Mouse (Mus musculus) neural tube, embryonic 15.5 days (tissue): ENCODE data around the gene Kbtbd2. TPM values are rescaled to one million over a fixed set of nuclear protein-coding genes. Genes with fewer than 3 reads are reported as not detected.

Experiments used
- polyA plus RNA-seq: library from polyadenylated mRNA; unstranded; fragments of >200 nt; fragmentation: Nextera tagmentation; extraction: Ambion mirVana; gene quantifications from 2 replicates; pipeline ENCODE4 v1.2.1, GENCODE M21; 2015

The Kbtbd2 gene
- polyA plus RNA-seq, 1 experiment from 2014 or later: 28.9 TPM

Other genes starting within 250 kb of the Kbtbd2 start
- 6.4 and 8.3 TPM in 2 replicates for gene Pde1c, start 228.7 kb downstream of the Kbtbd2 start, polyA plus RNA-seq
- 85.7 and 86.6 TPM in 2 replicates for gene Lsm5, start 93.1 kb downstream of the Kbtbd2 start, polyA plus RNA-seq
- gene Avl9, start 82.9 kb downstream of the Kbtbd2 start, polyA plus RNA-seq: 20.2 and 22.5 TPM in 2 replicates
- gene Fkbp9, start 34.2 kb upstream of the Kbtbd2 start, polyA plus RNA-seq: 44.6 and 53.1 TPM in 2 replicates
- gene Nt5c3, start 126.1 kb upstream of the Kbtbd2 start, polyA plus RNA-seq: 137 and 152 TPM in 2 replicates
- gene Vmn1r4, start 126.2 kb upstream of the Kbtbd2 start, polyA plus RNA-seq: 0.58 and 0.82 TPM in 2 replicates
- gene Vmn1r5, start 172.5 kb upstream of the Kbtbd2 start, polyA plus RNA-seq: not detected in 2 replicates
- gene Vmn1r6, start 199.4 kb upstream of the Kbtbd2 start, polyA plus RNA-seq: not detected in 2 replicates
- gene Vmn1r7, start 227.5 kb upstream of the Kbtbd2 start, polyA plus RNA-seq: not detected in 2 replicates
- not detected in 2 replicates for gene Vmn1r8, start 234.5 kb upstream of the Kbtbd2 start, polyA plus RNA-seq